Mouse (Mus musculus) embryo, embryonic 11.5 days (tissue): ENCODE results near the gene Lrrc72.

Experiments
- DNase-seq: peaks from one replicate; pipeline ENCODE4 v3.0.0-alpha.2; 2012; ENCODE audit warnings: low read depth, low spot score

The Lrrc72 gene

GRCm38 (mm10) chr12:36189610-36190009, 63.6 kb downstream of the Lrrc72 start:
- no peak for DNase-seq

- no peak for DNase-seq
Observed at GRCm38 (mm10) chr12:36187081-36187480, 66.1 kb downstream of the Lrrc72 start.

GRCm38 (mm10) chr12:36182570-36182969, 70.6 kb downstream of the Lrrc72 start:
- DNase-seq: no peak

- DNase-seq: no peak
Observed at GRCm38 (mm10) chr12:36177227-36177626, 76.0 kb downstream of the Lrrc72 start.

- DNase-seq: no peak
Observed at GRCm38 (mm10) chr12:36165299-36165698, 87.9 kb downstream of the Lrrc72 start.

GRCm38 (mm10) chr12:36164126-36164791, 88.9 kb downstream of the Lrrc72 start:
- no peak for DNase-seq
